Mouse (Mus musculus) right cerebral cortex, postnatal 4 days (tissue): Measurements from ENCODE around the gene Clic3.
"Not testable (repeated sequence)": the region's sequence is repeated elsewhere in the genome, so short reads cannot be mapped to it uniquely, and the experiment has no call there.

ENCODE experiments used
- DNase-seq: peaks from one replicate; pipeline ENCODE4 v3.0.0-alpha.2; 2022

Clic3 gene

DNA sequence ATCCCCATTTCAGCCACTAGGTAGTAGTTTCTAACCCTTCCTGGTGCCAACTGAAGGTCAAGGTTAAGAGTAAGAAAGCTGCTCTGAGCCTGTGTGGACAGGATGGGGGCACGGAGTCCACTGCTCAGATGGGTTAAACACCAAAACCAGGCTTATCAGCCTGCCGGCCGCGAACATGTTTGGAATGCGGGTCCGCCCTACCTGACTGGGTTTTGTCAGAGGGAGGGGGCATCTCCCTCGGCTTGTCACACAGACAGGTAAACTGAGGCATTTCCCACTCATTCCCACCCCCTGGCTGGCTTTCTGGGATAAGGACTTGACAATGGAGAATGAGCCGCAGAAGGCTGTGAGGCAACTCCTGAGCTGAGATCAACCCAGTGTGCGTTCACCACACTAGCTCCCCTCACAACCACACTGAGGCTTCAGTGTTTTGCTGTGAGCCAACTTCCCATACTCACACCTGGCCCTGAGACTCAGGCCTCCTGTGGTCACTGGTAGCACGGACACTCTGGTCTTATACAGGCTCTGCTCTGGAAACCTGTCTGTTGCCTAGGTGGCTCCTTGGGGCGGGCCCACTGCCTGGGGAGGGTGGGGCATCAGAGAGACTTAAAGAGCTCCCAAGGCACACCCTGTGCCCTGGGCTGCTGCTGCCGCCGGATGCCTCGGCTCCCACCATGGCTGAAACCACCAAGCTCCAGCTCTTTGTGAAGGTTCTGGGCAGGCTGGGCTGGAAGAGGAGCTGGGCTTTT, at the start of gene Clic3:
TSS of gene Clic3 (plus strand) at position 634 of the 749 bp plus-strand sequence.
- no peak for DNase-seq

GRCm38 (mm10) chr2:25408908-25409307, 47.7 kb upstream of the Clic3 start:
- DNase-seq, result no peak

- not testable (repeated sequence) for DNase-seq
These were observed 43.2 kb upstream of the Clic3 start for GRCm38 (mm10) chr2:25413436-25413835.

DNA sequence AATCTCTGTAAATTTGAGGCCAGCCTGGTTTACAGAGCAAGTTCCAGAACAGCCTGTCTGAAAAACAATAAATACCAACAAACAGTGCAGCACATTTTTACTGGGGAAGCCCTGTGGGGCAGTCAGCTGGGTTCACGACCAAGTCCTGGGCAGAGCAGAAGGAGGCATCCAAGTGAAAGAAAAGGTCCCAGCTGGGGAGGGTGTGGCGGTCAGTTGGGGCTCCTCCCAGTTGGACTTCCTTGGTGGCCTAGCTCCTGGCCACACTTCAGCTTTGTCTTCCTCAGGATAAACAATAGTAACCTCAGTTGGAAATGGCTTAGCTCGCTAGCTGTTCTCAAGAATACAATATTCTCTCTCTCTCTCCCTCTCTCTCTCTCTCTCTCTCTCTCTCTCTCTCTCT, 39.2 kb upstream of the Clic3 start:
- no peak for DNase-seq

- peak; percentile 48 for DNase-seq
These were observed 34.7 kb upstream of the Clic3 start for GRCm38 (mm10) chr2:25421896-25422295.

DNA sequence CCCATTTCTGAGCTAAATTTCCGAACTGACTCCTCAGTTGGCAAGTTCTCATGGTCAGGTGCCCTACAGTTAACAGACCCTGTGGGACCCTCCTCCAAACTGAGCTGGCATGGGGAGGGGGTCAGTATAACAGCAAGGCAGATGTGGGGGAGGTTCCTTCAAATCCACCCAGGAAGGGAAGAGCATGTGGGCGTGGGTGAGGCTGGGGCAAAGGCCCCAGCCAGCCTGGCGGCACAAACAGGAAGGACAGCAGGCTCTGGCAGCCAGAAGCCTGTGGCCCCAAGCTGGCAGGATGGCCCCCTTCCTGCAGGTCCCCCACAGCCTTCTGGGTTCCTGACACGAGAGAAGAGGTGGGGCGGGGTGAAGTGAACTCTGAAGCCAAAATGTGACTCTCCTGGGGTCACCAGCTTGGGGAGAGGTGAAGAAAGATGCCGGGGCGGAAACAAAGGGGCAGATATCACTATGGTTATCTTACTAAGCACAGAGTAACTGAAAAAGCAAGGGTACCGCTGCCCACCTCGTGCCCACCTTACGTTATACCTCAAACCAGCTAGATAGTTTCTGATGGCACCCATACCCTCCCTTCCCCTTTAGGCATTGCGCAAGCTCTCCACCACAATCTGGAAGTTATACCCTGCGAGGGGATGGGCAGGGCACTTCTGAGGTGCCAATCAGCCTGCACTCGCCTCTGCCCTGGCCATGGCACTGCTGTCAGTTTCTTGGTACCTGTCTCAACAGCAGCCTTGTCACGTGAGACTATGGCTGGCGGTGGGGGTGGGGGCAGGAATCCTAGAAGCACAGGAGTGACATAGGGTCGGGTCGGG, 33.8 kb upstream of the Clic3 start, which contains the start of gene Fut7:
TSS of gene Fut7 (plus strand) at position 681 of the 824 bp plus-strand sequence.
- DNase-seq, result no peak

DNA sequence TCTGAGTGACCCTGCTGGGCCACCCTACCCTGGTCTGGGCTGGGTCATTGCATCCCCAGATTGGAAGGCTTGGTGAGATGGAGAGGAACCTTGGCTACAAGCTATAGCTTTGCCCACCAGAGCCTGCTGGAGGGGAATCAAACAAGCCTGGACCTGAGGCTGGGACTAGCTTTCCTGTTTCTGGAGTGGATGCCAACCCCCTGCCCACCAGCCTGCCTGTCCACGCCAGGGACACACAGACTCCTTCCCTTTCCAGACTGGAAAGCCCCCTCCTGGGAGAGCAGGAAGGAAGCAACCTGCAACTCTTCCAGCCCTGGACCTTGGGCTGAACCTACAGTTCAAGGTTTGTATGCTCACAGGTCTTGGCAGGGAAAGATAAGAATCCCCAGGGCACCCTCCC, 33.0 kb upstream of the Clic3 start:
- DNase-seq, result no peak

DNA sequence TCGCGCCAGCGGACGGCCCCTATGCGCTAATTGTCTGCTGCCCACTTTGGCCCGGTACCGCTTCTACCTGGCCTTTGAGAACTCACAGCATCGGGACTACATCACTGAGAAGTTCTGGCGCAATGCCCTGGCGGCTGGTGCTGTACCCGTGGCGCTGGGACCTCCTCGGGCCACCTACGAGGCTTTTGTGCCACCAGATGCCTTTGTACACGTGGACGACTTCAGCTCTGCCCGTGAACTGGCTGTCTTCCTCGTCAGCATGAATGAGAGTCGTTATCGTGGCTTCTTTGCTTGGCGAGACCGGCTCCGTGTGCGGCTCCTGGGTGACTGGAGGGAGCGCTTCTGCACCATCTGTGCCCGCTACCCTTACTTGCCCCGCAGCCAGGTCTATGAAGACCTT, 31.2 kb upstream of the Clic3 start:
- DNase-seq, result peak; percentile 29

DNA sequence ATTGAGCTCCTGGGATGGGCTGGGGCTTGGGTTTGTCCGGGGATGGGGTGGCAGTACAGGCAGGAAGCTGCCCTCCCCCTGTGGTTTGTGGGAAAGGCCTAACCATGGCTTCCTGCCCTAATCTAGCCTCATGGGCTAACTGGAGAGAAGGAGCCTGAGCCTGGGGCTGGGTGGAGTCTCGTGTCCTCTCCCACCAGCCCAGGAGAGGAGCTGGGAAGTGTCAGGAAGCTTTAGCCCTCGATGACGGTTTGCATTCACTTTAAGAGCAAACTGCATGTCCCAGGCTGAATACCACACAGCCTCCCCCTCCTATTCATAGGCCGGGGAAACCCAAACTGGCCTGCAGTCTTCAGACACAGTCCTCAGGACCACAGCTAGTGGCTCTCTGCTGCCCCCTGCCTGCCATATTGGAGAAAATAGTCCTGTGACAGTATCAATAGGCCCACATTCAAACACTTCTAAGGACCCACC, 29.9 kb upstream of the Clic3 start:
- DNase-seq, result peak; percentile 84

GRCm38 (mm10) chr2:25427256-25427655, 29.4 kb upstream of the Clic3 start:
- no peak for DNase-seq

- DNase-seq, result peak; percentile 95
These were observed 28.0 kb upstream of the Clic3 start, which contains the start of gene Abca2 for GRCm38 (mm10) chr2:25428442-25429236. Gene Abca2 (plus strand): TSS chr2:25428703.

DNA sequence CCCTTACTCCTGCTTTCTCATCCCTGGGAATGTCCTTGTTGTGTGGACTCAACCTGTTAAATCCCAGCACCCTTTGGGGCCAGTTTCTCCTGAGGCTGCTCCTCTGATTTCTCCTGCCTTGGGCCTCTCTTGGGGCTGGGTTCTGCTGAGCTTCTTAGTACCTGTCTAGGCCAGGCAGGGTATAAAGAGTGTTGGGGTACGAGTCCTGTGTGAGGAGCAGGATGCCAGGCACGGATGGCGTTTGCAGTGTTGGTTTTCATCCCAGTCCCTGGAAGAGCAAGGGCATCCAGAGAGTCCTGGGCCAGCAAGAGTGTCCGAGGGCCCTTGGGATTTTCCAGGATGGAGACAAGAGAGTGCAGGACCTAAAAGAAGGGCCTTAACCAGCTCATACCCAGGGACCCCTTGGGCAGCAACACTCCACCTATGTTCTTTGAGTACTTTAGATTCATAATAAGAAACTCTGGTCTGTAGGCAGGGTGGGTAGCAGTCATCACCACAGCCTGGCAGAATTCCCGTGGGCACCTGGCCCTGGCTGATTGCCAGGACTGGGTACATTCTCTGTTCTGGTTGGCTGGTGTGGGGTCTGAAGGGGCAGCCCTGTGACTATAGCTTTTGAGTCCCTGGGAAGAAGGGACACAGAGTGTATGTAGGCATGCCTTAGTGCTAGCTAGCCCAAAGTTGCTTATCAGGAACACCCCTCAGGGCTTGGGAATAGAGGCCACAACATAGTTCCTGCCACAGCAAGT, 27.0 kb upstream of the Clic3 start:
- DNase-seq, result no peak

GRCm38 (mm10) chr2:25430395-25431233, 26.0 kb upstream of the Clic3 start:
- DNase-seq, result no peak

GRCm38 (mm10) chr2:25431308-25431855, 25.3 kb upstream of the Clic3 start:
- no peak for DNase-seq

GRCm38 (mm10) chr2:25432326-25433098, 24.1 kb upstream of the Clic3 start:
- DNase-seq, result no peak

- DNase-seq, result no peak
These were observed 23.5 kb upstream of the Clic3 start for GRCm38 (mm10) chr2:25433101-25433500.

DNA sequence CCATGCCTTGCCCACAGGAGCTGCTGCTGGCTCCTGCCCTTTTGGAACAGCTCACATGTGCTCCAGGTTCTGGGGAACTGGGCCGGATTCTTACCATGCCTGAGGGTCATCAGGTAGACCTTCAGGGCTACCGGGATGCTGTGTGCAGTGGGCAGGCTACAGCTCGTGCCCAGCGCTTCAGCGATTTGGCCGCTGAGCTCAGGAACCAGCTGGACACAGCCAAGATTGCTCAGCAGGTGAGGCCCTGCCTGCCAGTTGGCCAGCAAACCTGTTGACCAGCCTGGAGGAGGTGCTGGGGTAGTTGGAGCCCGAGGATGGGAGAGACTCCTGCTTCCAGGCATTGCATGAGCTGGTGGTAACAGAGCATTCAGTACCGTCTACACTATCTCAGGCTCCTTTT, 22.3 kb upstream of the Clic3 start:
- no peak for DNase-seq

- no peak for DNase-seq
These were observed 20.3 kb upstream of the Clic3 start for GRCm38 (mm10) chr2:25436286-25436820.

DNA sequence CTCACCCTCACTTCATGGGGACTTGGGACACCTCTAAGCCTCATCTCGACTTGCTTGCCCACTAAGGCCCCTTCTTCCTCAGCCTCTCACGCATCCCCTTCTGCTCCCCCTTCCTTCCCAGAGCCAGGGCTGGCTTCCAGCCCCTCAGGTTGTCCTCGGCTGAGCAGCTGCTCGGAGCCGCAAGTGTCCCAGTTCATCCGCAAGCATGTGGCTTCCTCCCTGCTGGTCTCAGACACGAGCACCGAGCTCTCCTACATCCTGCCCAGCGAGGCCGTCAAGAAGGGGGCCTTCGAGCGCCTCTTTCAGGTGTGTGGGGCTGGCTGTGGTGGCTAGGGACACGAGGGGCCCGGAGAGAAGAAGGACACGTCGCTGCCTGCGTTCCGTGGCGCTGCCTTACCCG, 15.6 kb upstream of the Clic3 start:
- no peak for DNase-seq

DNA sequence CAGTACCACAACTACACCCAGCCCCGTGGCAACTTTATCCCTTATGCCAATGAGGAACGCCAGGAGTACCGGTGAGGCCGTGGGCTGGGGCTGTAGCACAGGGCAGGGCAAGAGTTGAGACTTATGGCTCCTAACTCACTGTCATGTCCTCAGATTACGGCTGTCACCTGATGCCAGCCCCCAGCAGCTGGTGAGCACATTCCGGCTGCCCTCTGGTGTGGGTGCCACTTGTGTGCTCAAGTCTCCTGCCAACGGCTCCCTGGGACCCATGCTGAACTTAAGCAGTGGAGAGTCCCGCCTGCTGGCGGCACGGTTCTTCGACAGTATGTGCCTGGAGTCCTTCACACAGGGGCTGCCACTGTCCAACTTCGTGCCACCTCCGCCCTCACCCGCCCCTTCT, 14.0 kb upstream of the Clic3 start:
- DNase-seq, result no peak
